Mouse (Mus musculus): ENCODE measurements around the gene Gas7. TPM values are rescaled to one million over a fixed set of nuclear protein-coding genes. Genes with fewer than 3 reads are reported as not detected.

The Gas7 gene
- 12.4 to 34.6 TPM (median 19.5 TPM) in 3 replicates for total RNA-seq (2017)

DNA sequence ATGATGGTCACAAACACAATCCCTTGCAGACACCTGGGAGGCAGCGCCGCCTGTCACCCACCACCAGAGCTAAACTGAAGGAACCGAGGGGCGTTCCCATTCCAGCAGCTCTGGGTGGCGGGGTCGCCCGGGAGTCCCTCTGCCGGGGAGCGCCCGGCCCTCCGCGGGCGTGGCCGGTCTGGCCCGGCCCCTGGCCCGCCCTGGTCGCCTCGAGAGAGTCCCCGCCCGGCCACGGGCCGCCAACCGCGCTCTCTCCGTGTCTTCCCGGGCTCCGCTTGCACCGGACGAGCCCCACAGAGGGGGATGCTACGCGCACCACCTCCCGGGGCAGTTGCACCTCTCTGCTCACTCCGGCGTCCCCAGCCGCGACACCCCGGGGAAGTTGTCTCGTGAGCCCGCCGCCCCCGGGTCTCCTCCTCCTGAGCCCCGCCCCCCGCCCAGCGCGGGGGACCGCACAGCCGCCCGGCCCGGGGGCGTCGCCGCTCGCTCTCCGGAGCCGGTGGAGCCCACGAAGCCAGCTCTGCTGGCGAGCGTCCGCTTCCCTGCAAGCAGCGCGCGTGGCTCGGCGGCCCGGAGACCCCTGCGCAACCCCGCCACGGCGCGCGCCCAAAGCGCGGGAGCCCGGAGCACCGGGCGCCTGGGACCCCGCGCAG, at the start of gene Gas7:
TSS of gene Gas7 (plus strand) at position 564 of the 653 bp plus-strand sequence.
- ATAC-seq (replicated peaks; ENCODE audit: insufficient number of reproducible peaks, low FRiP score, low TSS enrichment, poor library complexity, severe bottlenecking): no peak

DNA sequence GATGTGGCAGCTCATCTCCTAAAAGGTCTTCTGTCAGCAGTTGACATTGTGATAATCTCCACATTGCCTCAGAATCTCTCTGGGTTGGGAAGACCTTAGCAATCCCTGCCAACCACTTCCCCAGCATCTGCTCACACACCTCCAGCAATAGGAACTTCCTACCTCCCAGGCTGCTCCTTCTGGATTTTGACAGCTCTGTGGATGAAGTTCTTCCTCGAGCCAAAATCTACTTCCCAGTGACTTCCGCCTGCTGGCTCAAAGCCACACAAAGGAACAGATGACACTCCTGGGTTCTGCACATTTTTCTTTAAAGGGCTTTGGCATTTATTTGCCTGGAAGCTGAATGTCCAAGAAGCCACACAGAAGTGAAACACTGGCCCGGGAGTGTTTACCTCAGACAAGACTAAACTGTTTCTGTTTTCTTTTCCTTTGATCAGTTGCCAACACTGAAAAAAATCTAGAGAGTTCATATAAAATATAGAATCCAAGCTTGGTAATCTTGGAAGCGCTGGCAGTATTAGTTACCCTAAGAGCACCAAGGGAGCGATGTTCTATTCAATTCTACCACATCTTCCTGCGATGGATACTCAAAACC, 40.8 kb upstream of the Gas7 start:
- no peak for ATAC-seq (replicated peaks; ENCODE audit: insufficient number of reproducible peaks, low FRiP score, low TSS enrichment, poor library complexity, severe bottlenecking)

DNA sequence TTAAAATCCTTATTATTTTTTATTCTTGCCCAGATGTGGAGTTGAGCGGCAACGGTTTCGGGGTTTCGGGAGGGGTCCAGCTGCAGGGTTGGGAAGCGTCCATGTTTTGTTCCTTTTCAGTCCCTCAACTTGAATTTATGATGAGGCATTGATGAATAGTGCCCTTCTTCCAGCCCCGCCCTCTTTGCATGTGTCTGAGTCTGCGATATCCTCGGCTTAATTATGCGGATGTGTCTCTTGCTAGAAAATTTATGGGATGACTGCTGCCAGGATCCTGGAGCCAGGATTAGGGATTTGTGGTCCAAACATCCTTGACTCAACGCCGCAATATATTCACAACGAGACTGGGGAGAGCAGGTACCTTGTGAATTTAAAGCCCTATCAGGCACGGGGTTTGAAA, 31.7 kb upstream of the Gas7 start:
- no peak for ATAC-seq (replicated peaks; ENCODE audit: insufficient number of reproducible peaks, low FRiP score, low TSS enrichment, poor library complexity, severe bottlenecking)

DNA sequence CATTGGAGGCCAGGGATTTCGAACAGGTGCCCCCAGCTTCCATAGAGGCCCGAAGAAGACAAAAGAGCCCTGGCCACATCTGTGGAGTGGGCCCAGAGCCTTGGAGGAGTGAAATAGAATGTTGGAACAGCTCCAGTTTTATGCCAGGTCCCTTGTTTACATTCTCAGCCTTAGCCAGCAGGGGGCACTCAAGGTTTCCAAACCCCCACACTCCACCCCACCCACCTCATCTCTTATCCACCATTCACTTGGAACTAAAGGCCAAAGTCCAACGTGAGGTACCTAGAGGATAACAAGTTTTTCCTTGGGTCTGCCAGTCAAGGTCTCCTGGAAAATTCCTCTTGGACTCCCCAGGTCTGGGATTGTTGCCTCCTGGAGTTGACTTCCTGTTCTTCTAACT, 27.0 kb upstream of the Gas7 start:
- 0 out of 2 replicates have a peak, but pooled peaks have one; percentile 31 for ATAC-seq (replicated peaks; ENCODE audit: insufficient number of reproducible peaks, low FRiP score, low TSS enrichment, poor library complexity, severe bottlenecking)

DNA sequence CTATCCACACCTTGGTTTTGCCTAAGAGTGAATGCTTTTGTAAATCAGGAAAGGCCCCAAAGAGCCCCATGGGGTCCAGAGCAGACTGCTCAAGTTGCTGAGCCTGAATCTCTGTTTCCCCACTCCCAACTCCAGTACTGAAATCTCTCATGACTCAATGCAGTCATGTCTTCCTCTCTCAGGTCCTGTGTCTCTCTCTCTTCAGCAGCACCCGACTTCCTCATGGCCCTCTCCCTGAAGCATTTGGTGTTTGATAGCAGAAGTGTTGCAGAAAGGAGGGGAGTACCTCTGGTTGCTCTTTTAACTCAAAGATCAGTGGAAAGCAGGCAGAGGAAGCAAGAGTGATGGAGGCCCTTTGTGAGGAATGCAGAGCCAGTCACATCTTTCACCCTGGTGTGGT, 25.4 kb upstream of the Gas7 start:
- no peak for ATAC-seq (replicated peaks; ENCODE audit: insufficient number of reproducible peaks, low FRiP score, low TSS enrichment, poor library complexity, severe bottlenecking)

DNA sequence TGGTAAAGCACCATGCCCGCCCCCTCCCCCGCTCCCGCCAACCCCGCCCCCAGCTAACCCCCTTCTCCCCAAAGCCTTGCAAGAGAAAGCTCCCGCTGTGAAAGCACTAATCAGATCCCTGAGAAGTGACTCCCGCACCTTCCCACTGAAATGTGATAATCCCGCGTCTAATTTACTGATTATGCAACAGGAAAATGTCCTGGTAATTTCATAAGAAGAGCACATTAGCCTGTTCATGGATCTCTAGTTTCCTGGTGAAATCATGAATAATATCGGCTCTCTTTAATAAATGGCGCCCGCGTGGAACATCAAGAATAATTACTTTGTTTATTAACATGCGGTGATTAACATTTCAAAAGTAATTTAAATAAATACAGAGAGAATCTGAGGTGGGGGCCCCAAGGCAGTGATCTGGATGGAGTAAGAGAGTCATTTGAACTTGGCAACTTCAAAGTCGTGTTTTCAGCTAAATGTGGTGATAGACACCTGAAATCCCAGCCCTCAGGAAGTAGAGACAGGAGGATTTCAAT, 24.1 kb upstream of the Gas7 start:
- no peak for ATAC-seq (replicated peaks; ENCODE audit: insufficient number of reproducible peaks, low FRiP score, low TSS enrichment, poor library complexity, severe bottlenecking)

DNA sequence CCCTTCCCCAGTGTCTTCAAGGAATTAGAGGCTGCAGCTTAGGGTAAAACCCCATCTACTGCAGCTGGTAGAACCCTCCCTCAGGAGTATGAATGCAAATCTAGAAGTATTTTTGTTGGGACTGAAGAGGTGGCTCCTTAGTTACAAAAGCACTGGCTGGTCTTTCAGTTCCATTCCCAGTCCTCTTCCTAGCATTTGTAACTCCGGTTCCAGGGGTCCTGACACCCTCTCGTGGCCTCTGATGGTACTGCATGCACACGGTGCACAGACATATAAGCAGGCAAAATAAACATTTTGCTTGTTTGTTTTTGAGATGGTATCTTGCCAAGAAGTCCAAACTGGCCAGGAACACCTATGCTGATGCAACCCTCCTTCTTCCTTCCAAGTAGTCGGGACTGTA, 23.4 kb upstream of the Gas7 start:
- ATAC-seq (replicated peaks; ENCODE audit: insufficient number of reproducible peaks, low FRiP score, low TSS enrichment, poor library complexity, severe bottlenecking): no peak

DNA sequence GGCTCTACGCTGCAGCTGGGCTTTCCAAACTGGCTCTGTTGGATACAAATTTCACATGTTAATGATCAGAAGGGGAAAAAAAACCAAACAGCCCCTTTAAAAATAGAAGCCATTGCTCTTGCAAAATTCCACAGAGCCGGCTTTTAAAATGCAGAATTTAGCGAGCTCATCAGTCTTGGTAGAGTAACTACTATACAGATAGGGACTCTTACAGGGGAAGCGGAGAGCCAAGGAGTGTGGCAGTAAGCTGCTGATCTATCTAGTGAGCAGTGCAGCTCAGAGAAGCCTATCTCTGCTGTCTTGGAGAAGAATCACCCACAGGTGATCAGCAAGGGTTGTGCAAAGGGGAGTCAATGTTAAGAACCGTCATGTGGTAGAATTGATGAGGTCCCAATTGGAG, 21.5 kb upstream of the Gas7 start:
- no peak for ATAC-seq (replicated peaks; ENCODE audit: insufficient number of reproducible peaks, low FRiP score, low TSS enrichment, poor library complexity, severe bottlenecking)

DNA sequence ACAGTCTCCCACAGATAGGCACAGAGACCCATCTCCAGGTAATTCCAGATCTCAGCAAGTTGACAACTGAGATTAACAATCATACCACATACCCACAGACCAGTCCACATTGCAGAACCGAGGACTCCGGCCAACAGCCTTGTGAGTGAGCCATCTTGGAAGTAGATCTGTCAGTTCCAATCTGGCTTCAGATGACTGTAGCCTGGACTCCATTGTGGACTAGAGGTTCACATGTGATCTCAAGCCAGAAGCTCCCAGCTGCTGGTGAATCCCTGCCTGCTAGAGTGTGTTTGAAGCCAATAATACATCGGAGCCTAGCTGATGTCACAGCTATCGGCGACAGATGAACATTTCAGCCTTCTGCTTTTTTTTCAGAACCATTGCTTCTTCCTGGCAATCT, 16.5 kb upstream of the Gas7 start:
- ATAC-seq (replicated peaks; ENCODE audit: insufficient number of reproducible peaks, low FRiP score, low TSS enrichment, poor library complexity, severe bottlenecking): no peak

DNA sequence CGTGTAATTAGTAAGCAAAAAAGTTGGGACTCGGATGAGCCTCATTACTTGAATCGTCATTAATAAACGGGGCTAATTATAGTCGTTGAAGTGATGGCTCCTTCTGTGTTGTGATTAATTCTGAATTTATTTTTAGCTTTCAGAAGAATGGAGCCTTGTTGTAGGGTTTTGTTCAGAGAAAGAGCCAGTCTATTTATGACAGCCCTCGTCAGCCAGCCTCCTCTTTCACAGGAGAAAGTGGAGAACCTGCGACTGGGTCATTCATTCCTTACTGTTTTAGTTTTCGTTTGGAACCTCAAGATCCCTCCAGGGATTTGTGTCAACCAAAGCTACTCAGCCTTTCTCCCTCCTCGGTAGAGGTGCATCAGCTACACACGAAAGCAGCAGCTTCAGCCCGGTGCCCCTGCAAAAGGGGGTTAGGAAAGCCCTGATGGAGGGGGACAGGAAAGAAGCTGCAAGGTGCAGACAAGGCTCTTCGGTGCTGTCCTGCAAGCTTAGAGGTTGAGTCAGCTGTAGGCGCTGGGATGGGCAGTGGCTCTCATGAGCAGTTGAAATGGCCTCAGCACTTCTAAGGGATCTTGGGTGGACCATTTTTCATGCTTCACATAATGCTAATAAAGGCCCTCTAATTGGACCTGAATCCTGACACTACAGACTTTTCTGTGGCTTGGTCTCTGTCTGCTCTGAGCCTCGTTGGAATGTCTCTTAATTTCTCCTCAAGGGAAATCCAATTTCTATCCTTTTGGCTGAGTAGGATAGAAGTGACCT, 10.0 kb upstream of the Gas7 start:
- ATAC-seq (replicated peaks; ENCODE audit: insufficient number of reproducible peaks, low FRiP score, low TSS enrichment, poor library complexity, severe bottlenecking): no peak

DNA sequence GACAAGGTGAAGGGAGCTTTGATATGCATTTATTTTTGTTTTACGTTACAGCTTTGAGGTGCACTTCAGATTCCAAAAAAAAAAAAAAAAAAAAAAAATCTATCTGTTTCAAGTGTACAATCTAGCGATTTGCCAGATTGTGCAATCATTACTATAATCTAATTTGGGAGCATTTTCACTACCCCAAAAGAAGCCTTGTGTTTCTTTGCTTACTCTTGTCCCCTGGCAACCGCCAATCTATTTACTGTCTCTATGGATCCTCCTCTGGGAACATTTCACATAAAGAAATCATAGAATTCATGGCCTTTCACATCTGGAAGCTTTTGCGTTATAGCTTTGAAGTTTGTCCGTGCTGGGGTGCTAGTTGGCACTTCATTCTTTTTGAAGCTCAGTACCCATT, 3.7 kb upstream of the Gas7 start:
- no peak for ATAC-seq (replicated peaks; ENCODE audit: insufficient number of reproducible peaks, low FRiP score, low TSS enrichment, poor library complexity, severe bottlenecking)

DNA sequence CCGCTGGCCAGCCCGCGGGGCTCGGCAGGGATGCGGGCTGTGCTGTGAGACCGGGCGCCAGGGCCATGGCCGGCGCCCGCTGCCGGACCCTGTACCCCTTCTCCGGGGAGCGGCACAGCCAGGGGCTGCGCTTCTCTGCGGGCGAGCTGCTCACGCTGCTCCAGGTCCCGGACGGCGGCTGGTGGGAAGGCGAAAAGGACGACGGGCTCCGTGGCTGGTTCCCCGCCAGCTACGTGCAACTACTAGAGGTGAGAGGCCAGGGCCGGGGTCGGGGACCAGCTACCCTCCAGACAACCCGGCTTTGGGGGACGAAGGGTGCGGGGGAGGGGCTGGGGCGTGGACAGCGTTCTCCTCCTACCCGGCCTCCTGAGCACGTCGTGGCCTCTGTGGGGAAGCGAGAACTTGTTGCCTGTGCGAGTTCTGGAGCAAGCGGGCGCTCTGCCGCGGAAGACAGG, 317 bp downstream of the Gas7 start:
- no peak for ATAC-seq (replicated peaks; ENCODE audit: insufficient number of reproducible peaks, low FRiP score, low TSS enrichment, poor library complexity, severe bottlenecking)

DNA sequence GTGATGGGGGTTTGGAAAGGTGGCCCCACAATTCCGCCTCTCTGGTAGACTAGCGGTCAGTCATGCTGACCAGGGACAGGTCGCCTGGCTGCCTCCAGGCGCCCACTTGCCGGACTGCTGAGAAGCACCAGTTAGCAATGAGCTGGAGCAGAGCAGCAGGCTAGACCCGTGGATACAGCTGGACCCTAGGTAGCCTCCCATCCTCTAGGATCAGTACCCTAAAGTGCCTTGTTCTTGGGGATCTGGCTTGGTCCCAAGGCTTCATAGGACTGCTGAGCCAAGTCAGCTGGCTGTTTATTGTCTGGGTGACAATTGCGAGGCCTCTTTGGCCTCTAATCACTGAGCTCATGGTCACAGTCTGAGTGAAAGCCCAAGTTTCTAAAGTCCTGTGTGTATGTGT, 792 bp downstream of the Gas7 start:
- ATAC-seq (replicated peaks; ENCODE audit: insufficient number of reproducible peaks, low FRiP score, low TSS enrichment, poor library complexity, severe bottlenecking): no peak

DNA sequence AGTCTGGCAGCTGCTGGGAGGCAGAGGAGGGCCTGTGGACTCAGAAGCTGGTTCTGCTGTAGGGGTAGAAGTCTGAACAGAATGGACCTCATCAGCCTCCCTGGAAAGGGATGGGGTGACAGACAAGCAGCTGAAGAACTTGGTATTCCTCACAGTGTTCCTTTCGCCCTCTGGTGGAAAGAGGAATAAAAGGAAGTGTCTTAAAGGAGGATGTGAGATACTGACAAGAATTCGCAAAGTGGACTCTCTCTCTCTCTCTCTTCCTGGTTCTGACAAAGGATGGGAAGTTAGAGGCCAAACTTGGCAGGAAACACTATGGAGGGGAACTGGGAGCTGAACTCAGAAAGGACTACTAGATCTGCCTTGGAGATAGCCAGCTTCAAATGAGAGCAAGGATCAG, 2.9 kb downstream of the Gas7 start:
- ATAC-seq (replicated peaks; ENCODE audit: insufficient number of reproducible peaks, low FRiP score, low TSS enrichment, poor library complexity, severe bottlenecking): no peak

DNA sequence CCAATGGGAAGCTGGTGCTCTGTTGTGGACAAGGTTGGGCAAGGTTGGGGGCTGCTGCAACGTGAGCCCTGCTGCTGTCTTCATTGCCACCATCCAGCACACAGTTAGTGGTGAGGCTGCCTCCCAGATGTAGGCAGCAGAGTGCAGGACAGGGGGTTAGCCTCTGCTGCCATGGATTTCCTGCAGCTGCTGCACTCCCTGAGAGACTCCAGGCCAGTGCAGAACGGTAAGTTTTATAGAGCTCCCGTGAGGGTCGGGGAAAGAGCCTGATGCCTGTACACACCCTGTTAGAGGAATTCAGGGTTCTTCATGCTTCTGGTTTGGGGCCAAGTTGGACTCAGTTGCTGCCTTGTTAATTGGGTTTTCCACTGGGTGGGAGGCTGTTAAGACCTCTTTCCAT, 11.9 kb downstream of the Gas7 start:
- no peak for ATAC-seq (replicated peaks; ENCODE audit: insufficient number of reproducible peaks, low FRiP score, low TSS enrichment, poor library complexity, severe bottlenecking)

DNA sequence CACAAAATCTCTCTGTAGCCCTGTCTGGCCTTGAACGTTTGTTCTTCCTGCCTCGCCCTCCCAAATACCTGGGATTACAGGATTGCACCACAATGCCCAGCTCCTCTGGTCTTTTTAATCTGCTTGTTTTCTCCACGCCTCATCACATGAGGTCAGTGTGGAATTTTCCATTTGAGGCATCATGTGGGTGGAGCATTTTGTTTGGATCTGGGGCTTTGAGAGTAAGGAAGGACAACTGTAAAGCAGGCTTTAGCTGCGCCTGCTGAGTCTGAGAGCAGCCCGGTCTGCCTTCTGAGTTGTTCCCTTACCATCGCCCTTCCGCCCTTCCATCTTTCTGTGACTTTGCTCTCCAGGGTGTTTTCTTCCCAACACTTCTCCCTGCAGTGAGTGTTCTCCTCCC, 13.6 kb downstream of the Gas7 start:
- ATAC-seq (replicated peaks; ENCODE audit: insufficient number of reproducible peaks, low FRiP score, low TSS enrichment, poor library complexity, severe bottlenecking): no peak

DNA sequence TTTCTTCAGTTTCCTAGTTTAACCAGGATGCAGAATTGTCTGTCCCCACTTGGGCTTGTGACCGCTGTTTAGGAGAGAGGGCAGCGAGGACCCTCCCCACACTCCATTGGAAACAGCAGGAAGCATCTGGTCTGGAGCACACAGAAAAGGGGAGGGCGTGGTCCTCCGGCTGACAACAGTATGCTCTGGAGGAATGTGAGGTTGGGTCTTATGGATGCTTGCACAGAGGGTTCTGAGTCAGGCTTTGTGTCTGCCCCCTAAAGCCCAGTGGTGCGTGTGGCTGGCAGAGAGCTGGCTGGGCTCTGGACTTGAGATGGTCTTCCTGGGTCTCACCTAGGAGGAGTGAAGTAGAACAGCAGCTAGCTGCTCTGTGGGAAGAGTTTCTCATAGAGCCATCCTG, 19.4 kb downstream of the Gas7 start:
- ATAC-seq (replicated peaks; ENCODE audit: insufficient number of reproducible peaks, low FRiP score, low TSS enrichment, poor library complexity, severe bottlenecking): no peak

DNA sequence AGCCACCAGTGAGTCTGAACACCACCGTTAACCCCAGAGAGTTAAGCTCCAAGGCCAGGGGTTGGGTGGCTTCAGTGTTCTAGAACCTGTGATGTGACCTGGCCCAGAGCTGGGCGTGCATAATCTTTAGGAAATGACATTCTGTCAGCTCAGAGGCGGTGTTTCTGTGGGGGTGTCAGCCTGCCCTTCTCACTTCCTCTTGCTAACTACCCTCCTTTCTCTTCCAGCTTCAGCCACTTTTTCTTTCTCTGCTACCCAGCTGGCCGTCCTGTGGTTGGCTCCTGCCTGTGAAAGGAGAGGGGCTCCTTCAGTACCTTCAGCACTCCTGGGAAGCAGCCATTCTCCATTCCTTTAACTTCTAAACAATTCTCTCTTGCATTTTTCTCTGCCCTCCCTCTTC, 24.3 kb downstream of the Gas7 start:
- ATAC-seq (replicated peaks; ENCODE audit: insufficient number of reproducible peaks, low FRiP score, low TSS enrichment, poor library complexity, severe bottlenecking): peak; percentile 68

DNA sequence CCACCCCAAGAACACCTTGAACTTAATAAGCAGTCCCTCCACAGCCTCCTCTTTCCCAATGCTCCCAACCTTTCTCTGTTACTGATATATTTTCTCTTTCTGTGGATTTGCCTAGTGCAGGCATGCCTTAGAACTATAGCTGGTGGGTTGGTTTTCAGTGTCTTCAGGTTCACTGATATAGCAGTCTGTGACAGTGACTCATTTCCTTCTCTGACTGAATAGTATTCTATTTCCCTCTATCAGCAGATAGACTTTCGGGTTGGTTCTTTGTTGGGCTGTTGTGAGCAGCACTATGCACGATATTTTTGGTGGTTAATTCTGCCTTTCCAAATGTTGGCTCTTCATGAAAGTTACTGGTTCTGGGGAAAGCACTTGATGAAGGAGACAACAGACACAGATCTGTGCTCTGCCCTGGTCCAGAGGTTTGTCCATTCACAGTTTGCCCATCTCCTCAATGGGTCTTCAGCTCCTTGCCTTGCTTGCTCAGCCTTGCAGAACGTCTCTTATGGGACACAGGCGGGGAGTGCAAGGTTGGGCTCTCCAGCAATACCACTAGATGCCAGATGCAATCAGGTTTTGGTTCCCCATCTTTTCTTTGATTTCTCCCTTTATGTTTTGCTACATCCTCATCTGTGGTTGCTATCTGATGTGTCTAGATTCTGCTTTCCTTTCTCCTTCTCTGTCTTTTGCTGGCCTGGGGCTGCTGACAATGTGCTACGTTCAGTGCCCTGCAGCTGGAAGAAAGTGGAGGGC, 25.1 kb downstream of the Gas7 start:
- no peak for ATAC-seq (replicated peaks; ENCODE audit: insufficient number of reproducible peaks, low FRiP score, low TSS enrichment, poor library complexity, severe bottlenecking)
